ENCODE assay signal across 18 mouse cellular contexts in the genomic region with DNA sequence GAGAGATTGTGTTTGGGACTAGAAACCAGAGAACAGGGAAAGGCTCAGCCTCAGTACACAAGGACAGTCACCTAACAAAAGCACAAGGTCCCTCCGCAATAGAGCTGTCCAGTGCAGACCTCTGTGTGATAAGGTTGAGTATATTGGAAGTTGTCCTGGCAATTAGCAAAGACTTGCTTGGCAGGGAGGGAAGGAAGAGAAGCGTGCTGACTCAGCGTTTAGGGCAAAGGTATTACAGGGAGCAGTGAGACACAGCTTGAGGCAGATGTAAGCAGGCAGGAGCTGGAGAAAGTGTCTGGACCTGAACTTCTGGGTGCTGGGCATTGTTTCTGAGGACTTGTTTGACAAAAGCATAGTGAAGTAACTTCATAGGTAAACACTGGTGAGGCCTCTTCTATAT. TPM values are rescaled to one million over a fixed set of nuclear protein-coding genes. Genes with fewer than 3 reads are reported as not detected.
"Had no signal": no experiment of that assay in that cellular context is flagged by ENCODE, and none has a peak within 500 bp of the region (broad histone marks: within the 10 kb centered on the region; RNA-seq: fewer than 3 reads in every experiment).

No protein-coding gene starts in this region.

- DNase-seq: kidney, postnatal 25 days; layer of hippocampus, adult 9-11 months; layer of hippocampus, postnatal 36 days; lung, embryonic 14.5 days; lung, postnatal 10 days; lung, postnatal 4 days; right cerebral cortex, adult 18-20 months; right cerebral cortex, postnatal 25 days; thymus, postnatal 4 days had no signal

- H3K36me3 ChIP-seq: limb, embryonic 15.5 days; liver, embryonic 12.5 days; midbrain, embryonic 12.5 days had no signal

- H3K27ac ChIP-seq: limb, embryonic 15.5 days; liver, embryonic 12.5 days; midbrain, embryonic 12.5 days had no signal

- H3K27me3 ChIP-seq: limb, embryonic 15.5 days; liver, embryonic 12.5 days; midbrain, embryonic 12.5 days had no signal

- H3K4me3 ChIP-seq: limb, embryonic 15.5 days; liver, embryonic 12.5 days; midbrain, embryonic 12.5 days had no signal

- ATAC-seq: liver, embryonic 12.5 days; midbrain, embryonic 16.5 days had no signal

- H3K4me1 ChIP-seq: liver, embryonic 12.5 days had no signal

- H3K9ac ChIP-seq: limb, embryonic 15.5 days; liver, embryonic 12.5 days; lung, embryonic 14.5 days; midbrain, embryonic 12.5 days had no signal

- H3K9me3 ChIP-seq: limb, embryonic 15.5 days; liver, embryonic 12.5 days; midbrain, embryonic 12.5 days had no signal

- H3K4me2 ChIP-seq: limb, embryonic 15.5 days; liver, embryonic 12.5 days; lung, embryonic 14.5 days; midbrain, embryonic 12.5 days had no signal

RNA-seq across cellular contexts. Expression of gene Prok1, which starts 16.5 kb away (rescaled TPM):
- polyA plus RNA-seq: limb, embryonic 11.5 days; liver, embryonic 12.5 days; midbrain, embryonic 12.5 days; small intestine, adult 2 months had no signal

RNA-seq across cellular contexts. Expression of gene A630076J17Rik, which starts 25.6 kb away (rescaled TPM):
- polyA plus RNA-seq: kidney, embryonic 16.5 days; limb, embryonic 11.5 days; limb, embryonic 15.5 days; liver, embryonic 12.5 days; liver, embryonic 16.5 days; midbrain, embryonic 12.5 days; midbrain, embryonic 16.5 days; neural tube, embryonic 14.5 days; small intestine, adult 2 months had no signal

RNA-seq across cellular contexts. Expression of gene Cym, which starts 34.5 kb away (rescaled TPM):
- polyA plus RNA-seq: limb, embryonic 11.5 days; liver, embryonic 12.5 days; midbrain, embryonic 12.5 days had no signal

RNA-seq across cellular contexts. Expression of gene Slc16a4, which starts 35.0 kb away (rescaled TPM):
- polyA plus RNA-seq: small intestine, adult 2 months had no signal
